Mouse (Mus musculus): ENCODE measurements at regions not wholly inside any gene's neighbourhood (a gene's known extent, or its start where the extent isn't known, plus 50 kb on each side); places are given as distances from the start of the nearest gene placed in this dataset.

- ATAC-seq = no peak
- no peaks in the 10 kb centered on the region for H3K36me3 ChIP-seq (ENCODE audit: control insufficient read depth, insufficient read depth)
- no peak overlapping the region for H3K4me2 ChIP-seq (replicated peaks; ENCODE audit: low read depth)
- no peaks in the 10 kb centered on the region for H3K9me3 ChIP-seq (ENCODE audit: control insufficient read depth)
- peaks cover 8% of the 10 kb centered on the region for H3K4me1 ChIP-seq (replicated peaks; ENCODE audit: control insufficient read depth, insufficient read depth, low read length)
- H3K9ac ChIP-seq (ENCODE audit: low read depth, low read length) = no peak overlapping the region
- WGBS = 71% methylated on average over 4 of the region's 4 CpGs
- H3K27ac ChIP-seq (ENCODE audit: low read depth, low read length) = no peak overlapping the region
- H3K4me3 ChIP-seq (ENCODE audit: low read depth, low read length) = no peak overlapping the region
- TF ChIP-seq CTCF (IDR thresholded peaks at IDR 0.05; ENCODE audit: low read depth) = no peak
- no peaks in the 10 kb centered on the region for H3K27me3 ChIP-seq (replicated peaks; ENCODE audit: control insufficient read depth, insufficient read depth, low read length)
These were observed 172.7 kb upstream of the Klf4 start for GRCm38 (mm10) chr4:55704921-55705320.

DNA sequence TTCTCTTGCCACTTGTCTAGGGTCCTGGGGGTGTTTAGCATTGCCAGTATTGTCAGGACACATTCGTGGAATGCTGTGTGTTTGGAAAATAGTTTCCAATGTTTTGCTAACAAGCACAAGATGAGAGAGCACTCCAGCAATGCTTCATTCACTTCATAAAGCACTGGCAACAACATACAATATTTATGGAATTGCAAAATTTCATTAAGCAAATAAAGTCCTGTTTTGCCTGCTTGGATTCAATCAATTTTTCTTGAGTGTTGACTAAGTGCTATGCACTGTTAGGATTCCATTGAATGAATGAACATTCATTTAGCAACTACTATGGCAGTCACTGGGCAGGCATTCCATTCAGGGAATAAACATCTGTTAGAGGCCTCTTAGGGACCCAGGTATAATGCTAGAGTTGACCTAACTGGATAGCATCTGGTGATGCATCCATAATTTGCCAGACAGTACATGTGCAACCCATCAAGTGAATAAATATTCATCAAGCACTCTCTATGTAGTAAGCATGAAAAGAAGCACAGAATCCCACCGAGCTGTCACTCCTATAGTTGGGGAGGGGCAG is 171.2 kb upstream of the Klf4 start:
- H3K4me2 ChIP-seq (replicated peaks; ENCODE audit: low read depth) = no peak overlapping the region
- no peak for ATAC-seq
- 72% methylated on average over 2 of the region's 2 CpGs for WGBS
- no peak overlapping the region for H3K4me3 ChIP-seq (ENCODE audit: low read depth, low read length)
- no peak overlapping the region for H3K27ac ChIP-seq (ENCODE audit: low read depth, low read length)
- no peaks in the 10 kb centered on the region for H3K27me3 ChIP-seq (replicated peaks; ENCODE audit: control insufficient read depth, insufficient read depth, low read length)
- no peaks in the 10 kb centered on the region for H3K36me3 ChIP-seq (ENCODE audit: control insufficient read depth, insufficient read depth)
- peaks cover 2% of the 10 kb centered on the region; the same call in 1 of the 2 replicates for H3K4me1 ChIP-seq (replicated peaks; ENCODE audit: control insufficient read depth, insufficient read depth, low read length)
- TF ChIP-seq CTCF (IDR thresholded peaks at IDR 0.05; ENCODE audit: low read depth) = no peak
- H3K9me3 ChIP-seq (ENCODE audit: control insufficient read depth) = no peaks in the 10 kb centered on the region
- no peak overlapping the region for H3K9ac ChIP-seq (ENCODE audit: low read depth, low read length)

DNA sequence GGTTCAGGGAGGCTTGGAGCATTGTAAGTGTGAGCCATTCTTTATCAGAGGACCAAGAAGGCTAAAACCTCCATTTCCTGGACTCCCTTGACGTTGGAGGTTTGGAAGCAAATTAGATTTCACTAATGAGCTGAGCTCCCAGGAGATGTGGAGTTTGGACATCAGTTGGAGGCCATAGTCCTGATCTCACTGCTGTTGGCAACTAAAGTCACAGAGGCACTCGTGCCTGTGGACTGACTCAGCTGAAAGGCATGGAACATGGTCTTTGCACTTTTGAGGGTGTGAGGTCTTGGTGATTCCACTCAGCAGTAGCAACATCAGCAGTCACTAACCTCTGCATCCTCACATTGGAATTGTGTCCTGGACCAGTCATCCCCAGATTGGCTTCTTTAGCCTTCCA is 169.1 kb upstream of the Klf4 start:
- H3K27ac ChIP-seq (ENCODE audit: low read depth, low read length) = no peak overlapping the region
- no peak overlapping the region for H3K4me3 ChIP-seq (ENCODE audit: low read depth, low read length)
- H3K4me2 ChIP-seq (replicated peaks; ENCODE audit: low read depth) = no peak overlapping the region
- no peak for TF ChIP-seq CTCF (IDR thresholded peaks at IDR 0.05; ENCODE audit: low read depth)
- H3K36me3 ChIP-seq (ENCODE audit: control insufficient read depth, insufficient read depth) = no peaks in the 10 kb centered on the region
- H3K4me1 ChIP-seq (replicated peaks; ENCODE audit: control insufficient read depth, insufficient read depth, low read length) = no peaks in the 10 kb centered on the region
- no peaks in the 10 kb centered on the region for H3K27me3 ChIP-seq (replicated peaks; ENCODE audit: control insufficient read depth, insufficient read depth, low read length)
- H3K9me3 ChIP-seq (ENCODE audit: control insufficient read depth) = no peaks in the 10 kb centered on the region
- peak; percentile 85 for ATAC-seq
- H3K9ac ChIP-seq (ENCODE audit: low read depth, low read length) = no peak overlapping the region
- 60% methylated on average over 2 of the region's 2 CpGs for WGBS

DNA sequence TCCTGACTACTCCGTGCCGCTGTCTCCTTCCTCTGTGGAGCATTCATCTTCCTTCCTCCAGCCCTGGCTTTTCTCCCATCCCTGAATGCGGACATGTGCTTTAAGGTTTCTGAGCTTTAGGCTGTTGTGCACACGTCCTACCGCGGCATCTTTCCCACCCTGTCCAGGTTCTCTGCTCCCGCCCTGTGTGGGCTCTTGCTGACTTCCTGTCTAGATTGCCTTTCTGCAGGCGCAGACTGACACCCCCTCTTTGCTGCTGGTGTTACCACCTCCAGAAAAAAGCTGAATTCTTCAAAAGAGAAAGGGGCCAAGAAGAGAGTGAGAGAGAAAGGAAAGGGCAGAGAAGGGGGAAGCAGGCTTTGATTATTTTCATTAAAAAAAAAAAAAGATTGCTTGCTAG is 167.7 kb upstream of the Klf4 start:
- Histone ChIP-seq H3K36me3 (ENCODE audit: control insufficient read depth, insufficient read depth) (no peaks in the 10 kb centered on the region), H3K27ac (ENCODE audit: low read depth, low read length) (no peak overlapping the region), H3K4me1 (replicated peaks; ENCODE audit: control insufficient read depth, insufficient read depth, low read length) (no peaks in the 10 kb centered on the region), H3K4me2 (replicated peaks; ENCODE audit: low read depth) (no peak overlapping the region), H3K9me3 (ENCODE audit: control insufficient read depth) (no peaks in the 10 kb centered on the region), H3K4me3 (ENCODE audit: low read depth, low read length) (no peak overlapping the region), H3K9ac (ENCODE audit: low read depth, low read length) (no peak overlapping the region), H3K27me3 (replicated peaks; ENCODE audit: control insufficient read depth, insufficient read depth, low read length) (no peaks in the 10 kb centered on the region)
- 56% methylated on average over 8 of the region's 8 CpGs for WGBS
- no peak for ATAC-seq
- TF ChIP-seq CTCF (IDR thresholded peaks at IDR 0.05; ENCODE audit: low read depth) = no peak

DNA sequence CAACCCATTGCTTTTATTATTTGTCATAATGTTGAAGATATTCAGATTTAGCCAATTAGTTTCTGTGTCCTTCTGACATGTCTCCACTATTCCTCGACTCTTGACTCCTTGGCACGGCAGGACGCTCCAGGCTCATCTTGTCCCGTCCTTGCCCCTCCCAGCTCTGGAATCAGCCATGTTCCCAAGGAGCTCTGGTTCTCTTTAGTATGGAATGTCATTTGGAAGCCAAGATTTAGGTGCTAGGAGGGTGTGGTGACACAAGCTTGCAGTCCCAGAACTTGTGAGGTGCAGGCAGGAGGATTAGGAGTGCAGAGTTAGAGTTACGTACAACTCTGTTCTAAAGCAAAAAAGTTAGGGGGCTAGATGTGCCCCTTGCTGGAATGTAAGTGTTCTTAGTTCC is 166.9 kb upstream of the Klf4 start:
- H3K4me1 ChIP-seq (replicated peaks; ENCODE audit: control insufficient read depth, insufficient read depth, low read length) = no peaks in the 10 kb centered on the region
- 86% methylated on average over 5 of the region's 5 CpGs for WGBS
- no peaks in the 10 kb centered on the region for H3K9me3 ChIP-seq (ENCODE audit: control insufficient read depth)
- no peak overlapping the region for H3K27ac ChIP-seq (ENCODE audit: low read depth, low read length)
- ATAC-seq = no peak
- H3K4me3 ChIP-seq (ENCODE audit: low read depth, low read length) = no peak overlapping the region
- TF ChIP-seq CTCF (IDR thresholded peaks at IDR 0.05; ENCODE audit: low read depth) = no peak
- no peak overlapping the region for H3K4me2 ChIP-seq (replicated peaks; ENCODE audit: low read depth)
- no peaks in the 10 kb centered on the region for H3K36me3 ChIP-seq (ENCODE audit: control insufficient read depth, insufficient read depth)
- H3K9ac ChIP-seq (ENCODE audit: low read depth, low read length) = no peak overlapping the region
- H3K27me3 ChIP-seq (replicated peaks; ENCODE audit: control insufficient read depth, insufficient read depth, low read length) = no peaks in the 10 kb centered on the region

DNA sequence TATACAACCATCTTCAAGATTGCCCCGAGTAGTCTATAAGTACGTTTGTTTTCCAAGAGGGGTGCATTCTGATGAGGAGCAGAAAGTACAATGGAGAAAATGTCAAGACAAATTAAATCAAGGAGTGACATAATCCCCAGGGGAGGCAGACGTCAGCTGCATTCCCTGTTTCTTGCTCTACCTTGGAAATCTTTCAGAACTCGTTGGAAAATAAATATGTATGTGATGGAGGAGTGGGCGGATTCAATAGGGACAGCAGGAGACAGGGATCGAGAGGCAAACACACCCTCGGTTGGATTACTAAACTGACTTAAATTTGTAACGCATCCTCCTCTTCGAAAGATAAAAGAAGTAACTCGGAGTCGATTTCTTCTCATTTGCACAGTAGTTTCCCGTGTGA is 164.8 kb upstream of the Klf4 start:
- Histone ChIP-seq H3K27me3 (replicated peaks; ENCODE audit: control insufficient read depth, insufficient read depth, low read length) (no peaks in the 10 kb centered on the region), H3K4me1 (replicated peaks; ENCODE audit: control insufficient read depth, insufficient read depth, low read length) (no peaks in the 10 kb centered on the region), H3K9ac (ENCODE audit: low read depth, low read length) (no peak overlapping the region), H3K27ac (ENCODE audit: low read depth, low read length) (no peak overlapping the region), H3K9me3 (ENCODE audit: control insufficient read depth) (no peaks in the 10 kb centered on the region), H3K4me2 (replicated peaks; ENCODE audit: low read depth) (no peak overlapping the region), H3K36me3 (ENCODE audit: control insufficient read depth, insufficient read depth) (no peaks in the 10 kb centered on the region), H3K4me3 (ENCODE audit: low read depth, low read length) (no peak overlapping the region)
- TF ChIP-seq CTCF (IDR thresholded peaks at IDR 0.05; ENCODE audit: low read depth) = no peak
- 62% methylated on average over 12 of the region's 12 CpGs for WGBS
- no peak for ATAC-seq

- H3K9ac ChIP-seq (ENCODE audit: low read depth, low read length) = no peak overlapping the region
- TF ChIP-seq CTCF (IDR thresholded peaks at IDR 0.05; ENCODE audit: low read depth) = no peak
- 45% methylated on average over 1 of the region's 1 CpGs for WGBS
- no peaks in the 10 kb centered on the region for H3K27me3 ChIP-seq (replicated peaks; ENCODE audit: control insufficient read depth, insufficient read depth, low read length)
- H3K4me3 ChIP-seq (ENCODE audit: low read depth, low read length) = no peak overlapping the region
- H3K9me3 ChIP-seq (ENCODE audit: control insufficient read depth) = no peaks in the 10 kb centered on the region
- no peak overlapping the region for H3K27ac ChIP-seq (ENCODE audit: low read depth, low read length)
- no peaks in the 10 kb centered on the region for H3K4me1 ChIP-seq (replicated peaks; ENCODE audit: control insufficient read depth, insufficient read depth, low read length)
- H3K4me2 ChIP-seq (replicated peaks; ENCODE audit: low read depth) = no peak overlapping the region
- no peak for ATAC-seq
- H3K36me3 ChIP-seq (ENCODE audit: control insufficient read depth, insufficient read depth) = no peaks in the 10 kb centered on the region
These were observed 164.2 kb upstream of the Klf4 start for GRCm38 (mm10) chr4:55696428-55696827.

All from intestine, postnatal 0 days (tissue).